Mouse (Mus musculus): ENCODE data around the gene Cdk6. TPM values are rescaled to one million over a fixed set of nuclear protein-coding genes. Genes with fewer than 3 reads are reported as not detected.

The Cdk6 gene
- total and polyA plus RNA-seq, 3 experiments, result 40.4 to 171 (median 50.8) TPM

- DNase-seq (ENCODE audit: extremely low read depth), result no peak
- Histone ChIP-seq H3K4me3 (replicated peaks in 1 of 3; ENCODE audit: low read depth in 2 of 3, low read length in 2 of 3, poor library complexity in 1 of 3) (peak overlapping the region in 1 of 3 experiments; percentile 32), H3K9me3 (replicated peaks; ENCODE audit: low read length) (no peaks in the 10 kb centered on the region), H3K4me1 (ENCODE audit: control insufficient read depth in 1 of 2, insufficient read depth in 2 of 2) (peaks cover 33 to 89% of the 10 kb centered on the region in 2 experiments), H3K9ac (ENCODE audit: insufficient read depth, low read depth) (no peak overlapping the region; the same call in 1 of the 2 replicates), H3K4me2 (ENCODE audit: insufficient read depth, low read depth, poor library complexity, severe bottlenecking) (no peak overlapping the region), H3K36me3 (replicated peaks in 1 of 2; ENCODE audit: control insufficient read depth in 1 of 2, insufficient read depth in 1 of 2, low read length in 1 of 2) (peaks cover 18 to 60% of the 10 kb centered on the region in 2 experiments), H3K27ac (ENCODE audit: insufficient read depth, low read depth) (peak overlapping the region; percentile 44; the same call in 1 of the 2 replicates), H3K79me2 (replicated peaks; ENCODE audit: control insufficient read depth, extremely low read depth, insufficient read depth, poor library complexity, severe bottlenecking) (peaks cover 92% of the 10 kb centered on the region), H3K27me3 (replicated peaks) (no peaks in the 10 kb centered on the region)
- dilution Hi-C loops (cut with MboI; ENCODE audit: extremely low pct_ligation_motif_present, extremely low pct_unique_long_range_greater_than_20kb, low sequenced_read_pairs) (no loop called here), in situ Hi-C loops (cut with MboI; ENCODE audit: low pct_ligation_motif_present, low pct_unique_long_range_greater_than_20kb, low sequenced_read_pairs) (no loop called here)
- TF ChIP-seq BHLHE40 (IDR thresholded peaks at IDR 0.05; ENCODE audit: low read depth, low read length), result no peak
- no peak for TF ChIP-seq NRF1 (IDR thresholded peaks at IDR 0.05; ENCODE audit: low read depth, low read length)
- TF ChIP-seq MAFK (IDR thresholded peaks at IDR 0.05; ENCODE audit: insufficient replicate concordance, low read length), result no peak
- TF ChIP-seq MXI1 (IDR thresholded peaks at IDR 0.05; ENCODE audit: low read depth, low read length), result no peak
- TF ChIP-seq GABPA (IDR thresholded peaks at IDR 0.05; ENCODE audit: insufficient replicate concordance, low read depth, low read length), result no peak
- TF ChIP-seq ZKSCAN1 (IDR thresholded peaks at IDR 0.05; ENCODE audit: borderline replicate concordance, low read depth, low read length), result no peak
- no peak for TF ChIP-seq SMC3 (IDR thresholded peaks at IDR 0.05; ENCODE audit: low read depth, low read length)
- TF ChIP-seq CHD1 (IDR thresholded peaks at IDR 0.05; ENCODE audit: low read depth, low read length), result no peak
- no peak for TF ChIP-seq MYC (IDR thresholded peaks at IDR 0.05; ENCODE audit: low read depth, low read length)
- no peak for TF ChIP-seq EP300 (IDR thresholded peaks at IDR 0.05; ENCODE audit: low read length)
- no peak for TF ChIP-seq HCFC1 (IDR thresholded peaks at IDR 0.05; ENCODE audit: low read depth, low read length)
- TF ChIP-seq MEF2A (IDR thresholded peaks at IDR 0.05; ENCODE audit: borderline replicate concordance, low read depth, low read length), result no peak
- no peak for TF ChIP-seq RCOR1 (conservative IDR thresholded peaks at IDR 0.05; ENCODE audit: low read depth, low read length)
These were observed 20.0 kb downstream of the Cdk6 start for GRCm38 (mm10) chr5:3361252-3361651.

- DNase-seq (ENCODE audit: extremely low read depth), result no peak
- Histone ChIP-seq H3K9ac (ENCODE audit: insufficient read depth, low read depth) (peak overlapping the region; percentile 3; the same call in 1 of the 2 replicates), H3K27me3 (replicated peaks) (no peaks in the 10 kb centered on the region), H3K4me2 (ENCODE audit: insufficient read depth, low read depth, poor library complexity, severe bottlenecking) (no peak overlapping the region), H3K4me1 (ENCODE audit: control insufficient read depth in 1 of 2, insufficient read depth in 2 of 2) (peaks cover 42 to 89% of the 10 kb centered on the region in 2 experiments), H3K27ac (ENCODE audit: insufficient read depth, low read depth) (no peak overlapping the region), H3K9me3 (replicated peaks; ENCODE audit: low read length) (no peaks in the 10 kb centered on the region), H3K79me2 (replicated peaks; ENCODE audit: control insufficient read depth, extremely low read depth, insufficient read depth, poor library complexity, severe bottlenecking) (peaks cover 94% of the 10 kb centered on the region), H3K4me3 (replicated peaks in 1 of 3; ENCODE audit: low read depth in 2 of 3, low read length in 2 of 3, poor library complexity in 1 of 3) (no peak overlapping the region), H3K36me3 (replicated peaks in 1 of 2; ENCODE audit: control insufficient read depth in 1 of 2, insufficient read depth in 1 of 2, low read length in 1 of 2) (peaks cover 26 to 68% of the 10 kb centered on the region in 2 experiments)
- TF ChIP-seq TBP (conservative IDR thresholded peaks at IDR 0.05; ENCODE audit: low read depth, low read length) (no peak), JUN (IDR thresholded peaks at IDR 0.05; ENCODE audit: insufficient read depth, low read depth, low read length) (no peak), ZNF384 (IDR thresholded peaks at IDR 0.05; ENCODE audit: low read depth, low read length) (no peak), UBTF (IDR thresholded peaks at IDR 0.05; ENCODE audit: low read depth, low read length) (no peak), RAD21 (IDR thresholded peaks at IDR 0.05; ENCODE audit: low read depth, low read length) (no peak), BHLHE40 (IDR thresholded peaks at IDR 0.05; ENCODE audit: low read depth, low read length) (no peak), MAX (IDR thresholded peaks at IDR 0.05; ENCODE audit: low read length) (no peak), ZC3H11A (IDR thresholded peaks at IDR 0.05; ENCODE audit: low read depth, low read length) (no peak), IRF4 (IDR thresholded peaks at IDR 0.05; ENCODE audit: low read depth, low read length) (no peak), MEF2A (IDR thresholded peaks at IDR 0.05; ENCODE audit: borderline replicate concordance, low read depth, low read length) (no peak), ZKSCAN1 (IDR thresholded peaks at IDR 0.05; ENCODE audit: borderline replicate concordance, low read depth, low read length) (no peak), EP300 (IDR thresholded peaks at IDR 0.05; ENCODE audit: low read length) (no peak), NRF1 (IDR thresholded peaks at IDR 0.05; ENCODE audit: low read depth, low read length) (no peak), RCOR1 (conservative IDR thresholded peaks at IDR 0.05; ENCODE audit: low read depth, low read length) (no peak), NELFE (IDR thresholded peaks at IDR 0.05; ENCODE audit: low read depth, low read length) (no peak), KAT2A (IDR thresholded peaks at IDR 0.05; ENCODE audit: insufficient replicate concordance, low read length) (no peak), MYC (IDR thresholded peaks at IDR 0.05; ENCODE audit: low read depth, low read length) (no peak)
- dilution Hi-C loops (cut with MboI; ENCODE audit: extremely low pct_ligation_motif_present, extremely low pct_unique_long_range_greater_than_20kb, low sequenced_read_pairs) (no loop called here), in situ Hi-C loops (cut with MboI; ENCODE audit: low pct_ligation_motif_present, low pct_unique_long_range_greater_than_20kb, low sequenced_read_pairs) (no loop called here)
These were observed 20.8 kb downstream of the Cdk6 start for GRCm38 (mm10) chr5:3362111-3362510.

Measured in CH12.LX (cell line).